10 mouse cellular contexts compared by ENCODE assay signal in the genomic region with DNA sequence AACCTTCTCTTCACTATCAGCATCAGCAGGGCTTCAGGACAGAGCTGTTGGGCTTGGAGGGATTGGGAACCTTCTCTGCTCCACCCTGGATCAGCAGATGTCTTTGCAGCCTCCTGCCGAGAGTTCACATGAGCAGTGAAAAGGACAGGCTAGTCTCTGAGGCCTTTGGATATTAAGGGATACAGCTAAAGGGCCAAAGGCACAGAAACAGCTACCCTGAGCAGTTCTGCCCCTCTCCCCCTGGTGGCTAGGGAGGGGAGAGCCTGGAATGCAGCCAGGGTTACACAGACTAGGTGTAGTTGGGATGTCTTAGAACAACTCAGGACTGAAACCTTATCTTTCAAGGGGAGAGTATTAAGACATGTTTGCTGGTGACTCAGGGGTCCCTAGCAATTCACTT. TPM values are rescaled to one million over a fixed set of nuclear protein-coding genes. Genes with fewer than 3 reads are reported as not detected.
DNase-seq lines count a peak whose midpoint lies in the region; ATAC-seq and TF ChIP-seq lines count a peak whose summit lies in the region.
"Had no signal": no experiment of that assay in that cellular context is flagged by ENCODE, and none has a peak within 500 bp of the region (broad histone marks: within the 10 kb centered on the region; RNA-seq: fewer than 3 reads in every experiment).

No protein-coding gene starts in this region.

- peak; percentile 63 for DNase-seq in gastrocnemius, postnatal 14 days
- DNase-seq in gastrocnemius, postnatal 4 days (ENCODE audit: low spot score in 2 of 2): no peak
- DNase-seq in liver, embryonic 14.5 days (ENCODE audit: low read depth in 3 of 3, low spot score in 3 of 3): no peak
- no peak for DNase-seq in liver
- no peak for DNase-seq in ES-E14 (ENCODE audit: low read depth, low spot score)
- DNase-seq in spleen, postnatal 4 days (ENCODE audit: low spot score in 2 of 2): no peak
- DNase-seq: spleen, adult 18-20 months had no signal

- no peak for TF ChIP-seq EP300 in liver, embryonic 14.5 days (IDR thresholded peaks at IDR 0.05; ENCODE audit: low read depth)

- no peak overlapping the region for H3K27ac ChIP-seq in liver, embryonic 14.5 days
- no peak overlapping the region for H3K27ac ChIP-seq in ES-E14 (ENCODE audit: insufficient read depth, low read depth, low read length, poor library complexity, severe bottlenecking)
- H3K27ac ChIP-seq in embryonic facial prominence, embryonic 13.5 days: no peak overlapping the region
- no peak overlapping the region for H3K27ac ChIP-seq in forebrain, embryonic 15.5 days (replicated peaks)
- H3K27ac ChIP-seq: midbrain, embryonic 12.5 days had no signal

- H3K9ac ChIP-seq in liver, embryonic 14.5 days (replicated peaks): no peak overlapping the region
- peak overlapping the region; percentile 26; the same call in 1 of the 2 replicates for H3K9ac ChIP-seq in ES-E14 (ENCODE audit: insufficient read depth, low read depth, low read length, poor library complexity, severe bottlenecking)
- H3K9ac ChIP-seq in embryonic facial prominence, embryonic 13.5 days: peak overlapping the region; percentile 44; the same call in 1 of the 2 replicates
- no peak overlapping the region for H3K9ac ChIP-seq in forebrain, embryonic 15.5 days (replicated peaks)

- H3K27me3 ChIP-seq in liver, embryonic 14.5 days (ENCODE audit: control insufficient read depth, insufficient read depth, low read length): no peaks in the 10 kb centered on the region
- H3K27me3 ChIP-seq in embryonic facial prominence, embryonic 13.5 days: no peaks in the 10 kb centered on the region
- no peaks in the 10 kb centered on the region for H3K27me3 ChIP-seq in forebrain, embryonic 15.5 days
- H3K27me3 ChIP-seq: midbrain, embryonic 12.5 days had no signal

- TF ChIP-seq CTCF in liver, embryonic 14.5 days (IDR thresholded peaks at IDR 0.05; ENCODE audit: low read depth): peak; percentile 69

- 56% methylated on average over 1 of the region's 1 CpGs for WGBS in liver, embryonic 14.5 days (ENCODE audit: insufficient replicate concordance)
- 95% methylated on average over 1 of the region's 1 CpGs for WGBS in embryonic facial prominence, embryonic 13.5 days
- 66% methylated on average over 1 of the region's 1 CpGs for WGBS in forebrain, embryonic 15.5 days

- no peak overlapping the region for H3K4me3 ChIP-seq in liver, embryonic 14.5 days (ENCODE audit: insufficient read depth in 1 of 2, low read depth in 2 of 2, low read length in 2 of 2)
- no peak overlapping the region for H3K4me3 ChIP-seq in ES-E14 (ENCODE audit: insufficient read depth in 1 of 2, low read depth in 1 of 2, low read length in 2 of 2, poor library complexity in 1 of 2, severe bottlenecking in 1 of 2)
- H3K4me3 ChIP-seq in embryonic facial prominence, embryonic 13.5 days: no peak overlapping the region
- H3K4me3 ChIP-seq in forebrain, embryonic 15.5 days: no peak overlapping the region
- H3K4me3 ChIP-seq: midbrain, embryonic 12.5 days had no signal

- no peaks in the 10 kb centered on the region for H3K36me3 ChIP-seq in liver, embryonic 14.5 days (replicated peaks; ENCODE audit: control insufficient read depth, insufficient read depth, low read depth)
- peaks cover 12% of the 10 kb centered on the region for H3K36me3 ChIP-seq in ES-E14 (ENCODE audit: control insufficient read depth, insufficient read depth, low read length, poor library complexity, severe bottlenecking)
- H3K36me3 ChIP-seq in embryonic facial prominence, embryonic 13.5 days: peaks cover 41% of the 10 kb centered on the region
- H3K36me3 ChIP-seq in forebrain, embryonic 15.5 days: peaks cover 5% of the 10 kb centered on the region

- H3K4me1 ChIP-seq in liver, embryonic 14.5 days (replicated peaks; ENCODE audit: control insufficient read depth in 2 of 2, insufficient read depth in 2 of 2, low read length in 1 of 2): peaks cover 0 to 8% of the 10 kb centered on the region in 2 experiments; a peak in 2 of 4 replicates
- peaks cover 7 to 16% of the 10 kb centered on the region in 2 experiments for H3K4me1 ChIP-seq in ES-E14 (ENCODE audit: control insufficient read depth in 2 of 2, insufficient read depth in 2 of 2, low read length in 2 of 2, poor library complexity in 1 of 2)
- peaks cover 37% of the 10 kb centered on the region for H3K4me1 ChIP-seq in embryonic facial prominence, embryonic 13.5 days
- H3K4me1 ChIP-seq in forebrain, embryonic 15.5 days: peaks cover 30% of the 10 kb centered on the region

- no peaks in the 10 kb centered on the region for H3K9me3 ChIP-seq in liver, embryonic 14.5 days (ENCODE audit: control insufficient read depth, low read length)
- H3K9me3 ChIP-seq in ES-E14 (ENCODE audit: control insufficient read depth, insufficient read depth, low read depth, low read length): no peaks in the 10 kb centered on the region
- H3K9me3 ChIP-seq in embryonic facial prominence, embryonic 13.5 days: no peaks in the 10 kb centered on the region
- no peaks in the 10 kb centered on the region for H3K9me3 ChIP-seq in forebrain, embryonic 15.5 days
- H3K9me3 ChIP-seq: midbrain, embryonic 12.5 days had no signal

- in situ Hi-C loops in ES-E14 (cut with MboI; ENCODE audit: low sequenced_read_pairs in 2 of 2, unreplicated experiment in 2 of 2): loop anchor here in 1 of 2 experiments (25.0 kb wide), 1 partner anchor 334 kb away; a partner anchor contains a TSS

- ATAC-seq in liver, embryonic 14.5 days (ENCODE audit: insufficient read depth): no peak
- ATAC-seq in embryonic facial prominence, embryonic 13.5 days (ENCODE audit: insufficient number of reproducible peaks, insufficient read depth, low FRiP score, low TSS enrichment, low read depth): no peak
- ATAC-seq in forebrain, embryonic 15.5 days (replicated peaks): no peak

- intact Hi-C loops in gastrocnemius, postnatal 14 days (cut with DNase I; ENCODE audit: low total_unique reads): no loop called here

- no peak overlapping the region for H3K4me2 ChIP-seq in liver, embryonic 14.5 days (ENCODE audit: low read depth)
- H3K4me2 ChIP-seq in embryonic facial prominence, embryonic 13.5 days: no peak overlapping the region
- no peak overlapping the region for H3K4me2 ChIP-seq in forebrain, embryonic 15.5 days (replicated peaks)

TF ChIP-seq in ES-E14, 5 proteins besides CTCF, POLR2A, EP300 and RAD21:
- TF ChIP-seq HCFC1 (IDR thresholded peaks at IDR 0.05; ENCODE audit: borderline replicate concordance, insufficient read depth, low read length): no peak
- no peak for TF ChIP-seq CHD2 (IDR thresholded peaks at IDR 0.05; ENCODE audit: low read depth, low read length)

RNA-seq across cellular contexts. Expression of a gene that starts 10.7 kb away (rescaled TPM):
- total RNA-seq in gastrocnemius, postnatal 14 days (2021): not detected
- total RNA-seq in gastrocnemius, postnatal 4 days (2021): under 1 TPM; 0.16 to 0.20 TPM
- 0.17 and 0.20 TPM in 2 replicates for polyA plus RNA-seq in liver, embryonic 14.5 days (2012; rRNA removed)
- polyA plus RNA-seq in liver, embryonic 14.5 days (2014; fragmentation: Nextera tagmentation; extraction: Ambion mirVana): 0.18 and 0.32 TPM in 2 replicates
- 0.40 and 0.48 TPM in 2 replicates for total RNA-seq in ES-E14 (2012; rRNA removed)
- polyA plus RNA-seq in embryonic facial prominence, embryonic 13.5 days (2015; fragmentation: Nextera tagmentation; extraction: Ambion mirVana): 0.54 and 0.62 TPM in 2 replicates
- polyA plus RNA-seq in forebrain, embryonic 15.5 days (2015; fragmentation: Nextera tagmentation; extraction: Ambion mirVana): 0.28 and 0.37 TPM in 2 replicates

RNA-seq across cellular contexts. Expression of a gene that starts 18.8 kb away (rescaled TPM):
- total RNA-seq in gastrocnemius, postnatal 14 days (2021): 10 to 100 TPM; 31.3 to 32.1 TPM
- 10 to 100 TPM; 62.1 to 70.0 TPM for total RNA-seq in gastrocnemius, postnatal 4 days (2021)
- polyA plus RNA-seq in liver, embryonic 14.5 days (2012; rRNA removed): 4.9 and 5.6 TPM in 2 replicates
- polyA plus RNA-seq in liver, embryonic 14.5 days (2014; fragmentation: Nextera tagmentation; extraction: Ambion mirVana): 4.7 and 6.2 TPM in 2 replicates
- 2.7 and 5.9 TPM in 2 replicates for total RNA-seq in ES-E14 (2012; rRNA removed)
- polyA plus RNA-seq in embryonic facial prominence, embryonic 13.5 days (2015; fragmentation: Nextera tagmentation; extraction: Ambion mirVana): 10.9 and 12.2 TPM in 2 replicates
- polyA plus RNA-seq in forebrain, embryonic 15.5 days (2015; fragmentation: Nextera tagmentation; extraction: Ambion mirVana): 12.7 and 13.0 TPM in 2 replicates

RNA-seq across cellular contexts. Expression of a gene that starts 45.5 kb away (rescaled TPM):
- total RNA-seq in gastrocnemius, postnatal 14 days (2021): 10 to 100 TPM; 22.5 to 25.7 TPM
- 10 to 100 TPM; 65.8 to 68.1 TPM for total RNA-seq in gastrocnemius, postnatal 4 days (2021)
- 8.4 and 9.3 TPM in 2 replicates for polyA plus RNA-seq in liver, embryonic 14.5 days (2012; rRNA removed)
- 9.9 and 12.5 TPM in 2 replicates for polyA plus RNA-seq in liver, embryonic 14.5 days (2014; fragmentation: Nextera tagmentation; extraction: Ambion mirVana)
- total RNA-seq in ES-E14 (2012; rRNA removed): 69.0 and 80.8 TPM in 2 replicates
- polyA plus RNA-seq in embryonic facial prominence, embryonic 13.5 days (2015; fragmentation: Nextera tagmentation; extraction: Ambion mirVana): 41.2 and 41.5 TPM in 2 replicates
- polyA plus RNA-seq in forebrain, embryonic 15.5 days (2015; fragmentation: Nextera tagmentation; extraction: Ambion mirVana): 5.7 and 7.2 TPM in 2 replicates

RNA-seq across cellular contexts. Expression of a gene that starts 48.6 kb away (rescaled TPM):
- 10 to 100 TPM; 38.0 to 38.5 TPM for total RNA-seq in gastrocnemius, postnatal 14 days (2021)
- total RNA-seq in gastrocnemius, postnatal 4 days (2021): 10 to 100 TPM; 72.8 to 78.4 TPM
- polyA plus RNA-seq in liver, embryonic 14.5 days (2012; rRNA removed): 118 and 133 TPM in 2 replicates
- polyA plus RNA-seq in liver, embryonic 14.5 days (2014; fragmentation: Nextera tagmentation; extraction: Ambion mirVana): 205 and 219 TPM in 2 replicates
- total RNA-seq in ES-E14 (2012; rRNA removed): 59.4 and 85.5 TPM in 2 replicates
- polyA plus RNA-seq in embryonic facial prominence, embryonic 13.5 days (2015; fragmentation: Nextera tagmentation; extraction: Ambion mirVana): 254 and 287 TPM in 2 replicates
- polyA plus RNA-seq in forebrain, embryonic 15.5 days (2015; fragmentation: Nextera tagmentation; extraction: Ambion mirVana): 215 and 220 TPM in 2 replicates

Comparison
In these comparisons a context has a peak if more than half of its experiments do, and no peak if none do; other contexts are left out.
1. H3K9ac ChIP-seq: peak in ES-E14 (single experiment) and embryonic facial prominence, embryonic 13.5 days (single experiment); none in liver, embryonic 14.5 days (single experiment) and forebrain, embryonic 15.5 days (single experiment).